Mouse (Mus musculus) limb, embryonic 10.5 days (tissue): ENCODE measurements at regions not wholly inside any gene's neighbourhood (a gene's known extent, or its start where the extent isn't known, plus 50 kb on each side); places are given as distances from the start of the nearest gene placed in this dataset.
"Not testable (repeated sequence)": the region's sequence is repeated elsewhere in the genome, so short reads cannot be mapped to it uniquely, and the experiment has no call there.

Experiments
- DNase-seq: peaks from one replicate; pipeline ENCODE4 v3.0.0-alpha.2; 2017; ENCODE audit warnings: low spot score
- H3K27ac ChIP-seq: fragments of 300-500 bp; sonication (generic); 2 replicates; pipeline ENCODE4 v1.5.1; 2016; ENCODE audit warnings: mild to moderate bottlenecking
- H3K27me3 ChIP-seq: fragments of 300-500 bp; sonication (generic); 2 replicates; pipeline ENCODE4 v1.6.1; 2016; ENCODE audit warnings: low read depth, mild to moderate bottlenecking; ENCODE audit not compliant: poor library complexity, severe bottlenecking
- H3K36me3 ChIP-seq: fragments of 300-500 bp; sonication (generic); 2 replicates; pipeline ENCODE4 v1.6.1; 2016; ENCODE audit warnings: mild to moderate bottlenecking, moderate library complexity
- H3K4me1 ChIP-seq: fragments of 300-500 bp; sonication (generic); 2 replicates; pipeline ENCODE4 v1.6.1; 2016
- H3K4me3 ChIP-seq: fragments of 300-500 bp; sonication (generic); 2 replicates; pipeline ENCODE4 v1.5.1; 2016; ENCODE audit warnings: mild to moderate bottlenecking, moderate library complexity
- H3K9me3 ChIP-seq: fragments of 300-500 bp; sonication (generic); replicated peaks from 2 replicates; pipeline ENCODE4 v1.6.1; 2016; ENCODE audit warnings: mild to moderate bottlenecking
- WGBS: fragments of 180-500 bp; shearing (Covaris S2); methylation state at CpG from one replicate; pipeline ENCODE4 v1.1.7; 2016; 5-methylcytosine and 5-hydroxymethylcytosine counted together

DNA sequence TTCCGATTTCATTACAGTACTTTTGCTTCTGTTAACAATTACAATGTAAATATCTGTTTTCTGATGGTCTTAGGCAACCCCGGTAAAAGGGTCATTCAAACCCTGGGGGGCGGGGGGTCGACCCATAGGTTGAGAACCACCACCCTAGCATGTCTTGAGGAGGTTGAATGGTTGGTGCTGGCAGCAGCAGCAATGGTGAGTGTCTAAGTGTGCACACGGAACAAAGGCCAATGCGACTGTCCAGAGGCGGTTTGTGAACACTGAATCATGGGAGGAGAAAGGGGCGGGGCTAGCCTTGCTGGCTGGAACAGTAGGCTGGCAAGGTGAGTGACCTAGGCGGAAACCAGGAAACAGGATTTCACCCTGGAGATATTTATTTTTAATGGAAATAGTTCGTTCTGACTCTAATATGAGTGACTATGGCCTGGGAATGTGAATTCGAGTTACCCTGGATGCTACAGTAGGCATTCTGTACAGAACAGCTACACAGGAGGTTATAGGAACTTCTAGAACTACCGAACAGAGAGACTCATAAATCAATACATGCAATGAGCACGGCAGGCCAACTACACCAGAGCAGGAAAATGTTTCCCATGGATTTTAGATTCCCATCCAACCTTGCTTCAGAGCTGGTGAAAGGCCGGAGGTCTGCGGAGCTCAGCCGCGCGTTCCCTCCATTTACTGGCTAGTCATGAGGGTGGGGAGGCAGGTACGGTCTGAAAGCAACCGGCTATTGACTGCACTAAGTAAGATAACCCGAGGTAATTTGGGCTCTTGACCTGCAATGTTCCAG is 181.0 kb downstream of the Katnal1 start:
- 90% methylated on average over 21 of the region's 21 CpGs for WGBS
- H3K4me3 ChIP-seq, result no peak overlapping the region
- no peaks in the 10 kb centered on the region for H3K27me3 ChIP-seq
- no peaks in the 10 kb centered on the region for H3K4me1 ChIP-seq
- no peak for DNase-seq
- H3K9me3 ChIP-seq, result no peaks in the 10 kb centered on the region
- no peaks in the 10 kb centered on the region for H3K36me3 ChIP-seq
- H3K27ac ChIP-seq, result no peak overlapping the region

DNA sequence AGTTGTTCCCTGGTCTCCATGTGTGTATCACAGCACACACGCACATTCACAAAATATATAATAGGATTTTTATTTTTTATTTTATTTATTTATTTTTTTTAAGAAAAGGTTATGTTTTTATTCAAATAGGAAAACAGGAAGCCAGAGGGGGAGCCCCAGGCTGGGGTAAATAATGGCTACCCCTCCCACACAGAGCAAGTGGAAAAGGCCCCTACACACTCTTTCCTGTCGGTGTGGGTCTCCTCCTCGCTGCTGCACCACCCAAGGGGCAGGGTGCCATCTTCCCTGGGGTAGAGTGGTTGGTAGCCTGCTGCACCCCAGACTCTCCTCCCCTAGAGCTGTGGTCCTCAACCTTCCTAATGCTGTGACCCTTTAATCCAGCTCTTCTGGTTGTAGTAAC is 181.6 kb downstream of the Katnal1 start:
- no peak for DNase-seq
- H3K27me3 ChIP-seq, result no peaks in the 10 kb centered on the region
- H3K27ac ChIP-seq, result no peak overlapping the region
- H3K4me1 ChIP-seq, result no peaks in the 10 kb centered on the region
- H3K4me3 ChIP-seq, result no peak overlapping the region
- H3K9me3 ChIP-seq, result no peaks in the 10 kb centered on the region
- 83% methylated on average over 3 of the region's 3 CpGs for WGBS
- no peaks in the 10 kb centered on the region for H3K36me3 ChIP-seq

- 74% methylated on average over 6 of the region's 6 CpGs for WGBS
- not testable (repeated sequence) for H3K4me3 ChIP-seq, H3K9me3 ChIP-seq, H3K36me3 ChIP-seq, H3K27me3 ChIP-seq, H3K27ac ChIP-seq, H3K4me1 ChIP-seq, DNase-seq
These were observed 182.4 kb downstream of the Katnal1 start for GRCm38 (mm10) chr5:148746726-148747125.

GRCm38 (mm10) chr5:148744676-148745391 is 184.3 kb downstream of the Katnal1 start:
- Histone ChIP-seq H3K27me3 (no peaks in the 10 kb centered on the region), H3K4me3 (no peak overlapping the region), H3K27ac (no peak overlapping the region), H3K4me1 (peaks cover 16% of the 10 kb centered on the region), H3K9me3 (no peaks in the 10 kb centered on the region), H3K36me3 (no peaks in the 10 kb centered on the region)
- 91% methylated on average over 7 of the region's 7 CpGs for WGBS
- DNase-seq, result no peak

- H3K9me3 ChIP-seq, result no peaks in the 10 kb centered on the region
- DNase-seq, result no peak
- no peak overlapping the region for H3K4me3 ChIP-seq
- 92% methylated on average over 8 of the region's 8 CpGs for WGBS
- peaks cover 29% of the 10 kb centered on the region for H3K4me1 ChIP-seq
- H3K27me3 ChIP-seq, result no peaks in the 10 kb centered on the region
- H3K27ac ChIP-seq, result no peak overlapping the region
- H3K36me3 ChIP-seq, result no peaks in the 10 kb centered on the region
These were observed 186.8 kb downstream of the Katnal1 start for GRCm38 (mm10) chr5:148742158-148742835.

DNA sequence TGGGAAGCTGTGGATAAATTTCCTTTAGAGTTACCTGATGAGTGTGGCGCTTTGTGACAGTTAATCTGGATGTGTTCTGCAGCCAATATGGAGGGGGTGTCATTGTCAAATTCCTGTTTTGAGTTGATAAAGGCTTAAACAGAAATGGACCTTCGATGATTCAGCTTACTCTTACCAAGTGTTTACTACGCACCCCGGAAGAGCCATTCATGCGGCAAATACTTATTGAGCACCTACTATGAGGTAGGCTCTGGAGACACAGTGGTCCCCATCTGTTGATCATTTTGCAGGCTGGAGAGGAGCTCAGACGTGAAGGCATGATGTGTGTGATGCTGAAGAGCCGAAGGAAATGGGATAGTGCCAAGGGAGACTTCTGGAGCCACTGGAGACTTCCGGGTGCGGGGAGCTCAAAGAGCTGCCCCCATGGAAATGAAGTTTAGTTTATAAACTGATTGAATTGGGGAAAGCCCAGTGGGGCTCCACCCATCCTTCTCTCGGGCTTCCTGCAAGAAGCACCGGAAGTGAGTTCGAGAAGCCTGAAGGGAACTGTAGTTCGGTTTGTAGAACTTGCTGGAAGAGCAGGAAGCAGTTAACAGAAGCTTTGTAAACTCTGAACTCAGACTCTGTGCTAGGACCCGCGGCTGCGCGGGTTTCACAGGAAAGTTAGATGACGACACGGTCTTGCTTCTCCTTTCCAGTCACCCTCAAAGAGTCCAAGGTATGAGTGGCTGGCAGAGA is 187.7 kb downstream of the Katnal1 start:
- DNase-seq, result no peak
- WGBS, result 93% methylated on average over 19 of the region's 19 CpGs
- H3K9me3 ChIP-seq, result no peaks in the 10 kb centered on the region

GRCm38 (mm10) chr5:148740366-148741266 is 188.0 kb upstream of the Ubl3 start:
- Histone ChIP-seq H3K4me3 (no peak overlapping the region), H3K36me3 (no peaks in the 10 kb centered on the region), H3K4me1 (peaks cover 29% of the 10 kb centered on the region), H3K27ac (peak overlapping the region; percentile 15; the same call in 1 of the 2 replicates), H3K9me3 (no peaks in the 10 kb centered on the region), H3K27me3 (no peaks in the 10 kb centered on the region)
- WGBS, result 59% methylated on average over 15 of the region's 15 CpGs
- DNase-seq, result peak; percentile 49

More for the DNA sequence above, 187.7 kb downstream of the Katnal1 start:
- Histone ChIP-seq H3K36me3 (no peaks in the 10 kb centered on the region), H3K27ac (no peak overlapping the region; the same call in 1 of the 2 replicates), H3K4me3 (no peak overlapping the region), H3K4me1 (peaks cover 29% of the 10 kb centered on the region), H3K27me3 (no peaks in the 10 kb centered on the region)

DNA sequence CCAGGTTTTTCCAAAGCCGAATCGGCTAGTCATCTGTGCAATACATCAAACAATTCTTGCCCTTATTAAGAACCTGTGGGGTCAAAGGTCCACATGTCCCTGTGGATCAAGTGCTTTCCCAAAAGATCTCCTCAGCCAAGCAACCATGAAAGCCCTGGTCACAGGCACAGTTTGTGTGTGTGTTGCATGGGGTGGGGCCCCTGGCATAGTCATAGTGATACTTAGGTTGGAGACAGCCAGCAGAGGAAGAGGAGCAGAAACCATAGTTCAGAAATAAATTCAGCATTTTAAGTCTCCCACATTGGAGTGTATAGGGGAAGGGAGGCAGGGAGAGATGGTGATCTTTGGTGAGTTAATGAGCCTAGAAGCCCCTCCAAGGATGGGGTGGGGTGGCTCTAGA is 187.1 kb upstream of the Ubl3 start:
- Histone ChIP-seq H3K27ac (0 out of 2 replicates have a peak overlapping the region, but pooled peaks have one; percentile 36), H3K4me3 (no peak overlapping the region), H3K36me3 (no peaks in the 10 kb centered on the region), H3K27me3 (no peaks in the 10 kb centered on the region), H3K4me1 (peaks cover 29% of the 10 kb centered on the region), H3K9me3 (no peaks in the 10 kb centered on the region)
- WGBS, result 63% methylated on average over 2 of the region's 2 CpGs
- no peak for DNase-seq

- Histone ChIP-seq H3K27me3 (no peaks in the 10 kb centered on the region), H3K36me3 (no peaks in the 10 kb centered on the region), H3K9me3 (no peaks in the 10 kb centered on the region), H3K4me1 (peaks cover 29% of the 10 kb centered on the region), H3K27ac (peak overlapping the region; percentile 36; the same call in 1 of the 2 replicates), H3K4me3 (no peak overlapping the region)
- WGBS, result 80% methylated on average over 3 of the region's 3 CpGs
- no peak for DNase-seq
These were observed 186.6 kb upstream of the Ubl3 start for GRCm38 (mm10) chr5:148739141-148739540.

- H3K4me1 ChIP-seq, result no peaks in the 10 kb centered on the region
- no peak overlapping the region for H3K27ac ChIP-seq
- WGBS, result 95% methylated on average over 15 of the region's 15 CpGs
- H3K9me3 ChIP-seq, result no peaks in the 10 kb centered on the region
- DNase-seq, result no peak
- no peaks in the 10 kb centered on the region for H3K36me3 ChIP-seq
- no peaks in the 10 kb centered on the region for H3K27me3 ChIP-seq
- H3K4me3 ChIP-seq, result no peak overlapping the region
These were observed 177.0 kb upstream of the Ubl3 start for GRCm38 (mm10) chr5:148729541-148729940.

DNA sequence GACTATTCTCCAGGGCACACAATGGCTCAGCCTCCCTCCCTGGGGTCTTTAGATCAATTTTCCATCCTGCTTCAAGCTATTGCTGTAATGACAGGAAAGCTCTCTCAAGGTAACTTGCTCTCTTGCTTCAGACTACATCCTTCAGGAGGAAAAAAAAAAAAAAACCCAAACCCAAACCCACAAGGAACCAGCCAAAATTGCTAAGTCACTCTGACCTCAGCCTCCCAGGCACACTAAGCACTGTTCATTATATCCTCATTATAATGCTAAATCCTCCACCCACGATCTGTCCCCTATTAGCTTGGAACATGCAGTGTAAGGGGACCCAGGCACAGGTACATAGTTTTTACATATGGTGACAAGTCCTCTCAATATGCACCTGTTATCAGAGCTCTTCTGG is 175.9 kb upstream of the Ubl3 start:
- Histone ChIP-seq H3K27ac (no peak overlapping the region), H3K4me3 (no peak overlapping the region), H3K4me1 (no peaks in the 10 kb centered on the region), H3K9me3 (no peaks in the 10 kb centered on the region), H3K27me3 (no peaks in the 10 kb centered on the region), H3K36me3 (no peaks in the 10 kb centered on the region)
- WGBS, result 74% methylated on average over 1 of the region's 1 CpGs
- no peak for DNase-seq

GRCm38 (mm10) chr5:148726442-148726841 is 173.9 kb upstream of the Ubl3 start:
- no peaks in the 10 kb centered on the region for H3K36me3 ChIP-seq
- H3K4me1 ChIP-seq, result no peaks in the 10 kb centered on the region
- no peak overlapping the region for H3K27ac ChIP-seq
- no peak for DNase-seq
- no peak overlapping the region for H3K4me3 ChIP-seq
- 75% methylated on average over 7 of the region's 7 CpGs for WGBS
- H3K27me3 ChIP-seq, result no peaks in the 10 kb centered on the region
- H3K9me3 ChIP-seq, result no peaks in the 10 kb centered on the region
